Mouse (Mus musculus) inflammation-experienced regulatory T-cells, adult 6 months (primary cell): Measurements from ENCODE around the gene B830017H08Rik. TPM values are rescaled to one million over a fixed set of nuclear protein-coding genes. Genes with fewer than 3 reads are reported as not detected.

Experiments
- ATAC-seq: one replicate; pipeline ENCODE4 v1.8.0; 2017
- polyA plus RNA-seq, 3 experiments: library from polyadenylated mRNA; unstranded; fragments of 100-300 nt; shearing (Covaris generic); gene quantifications; one replicate each; pipeline ENCODE4 v1.2.1; 2017

B830017H08Rik gene
- not detected for polyA plus RNA-seq

GRCm38 (mm10) chr16:17832821-17833220, at the start of gene B830017H08Rik:
B830017H08Rik (plus strand) TSS chr16:17833121.
- ATAC-seq: no peak

DNA sequence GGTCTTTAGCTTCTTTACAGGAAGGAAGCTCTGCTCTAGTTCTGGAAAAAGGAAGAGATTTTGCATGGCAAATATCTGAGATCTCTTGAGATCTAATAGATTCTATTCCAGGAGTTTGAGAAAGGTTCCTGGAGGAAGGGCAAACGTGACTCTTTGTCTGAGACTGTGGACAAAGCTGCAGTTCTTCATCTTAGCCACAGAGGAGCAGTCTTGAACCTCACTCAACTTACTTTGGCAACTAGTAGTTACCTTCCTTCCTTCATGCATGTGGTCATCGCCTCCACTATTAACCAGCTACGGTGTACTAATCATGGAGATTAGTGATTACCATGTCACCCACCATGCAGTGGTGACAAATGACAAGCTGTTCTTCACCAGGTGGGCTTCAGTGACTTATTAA, 47.6 kb upstream of the B830017H08Rik start:
- no peak for ATAC-seq

- ATAC-seq: no peak
Measured at GRCm38 (mm10) chr16:17792728-17793127, 40.2 kb upstream of the B830017H08Rik start.

GRCm38 (mm10) chr16:17794047-17794446, 38.9 kb upstream of the B830017H08Rik start:
- no peak for ATAC-seq

DNA sequence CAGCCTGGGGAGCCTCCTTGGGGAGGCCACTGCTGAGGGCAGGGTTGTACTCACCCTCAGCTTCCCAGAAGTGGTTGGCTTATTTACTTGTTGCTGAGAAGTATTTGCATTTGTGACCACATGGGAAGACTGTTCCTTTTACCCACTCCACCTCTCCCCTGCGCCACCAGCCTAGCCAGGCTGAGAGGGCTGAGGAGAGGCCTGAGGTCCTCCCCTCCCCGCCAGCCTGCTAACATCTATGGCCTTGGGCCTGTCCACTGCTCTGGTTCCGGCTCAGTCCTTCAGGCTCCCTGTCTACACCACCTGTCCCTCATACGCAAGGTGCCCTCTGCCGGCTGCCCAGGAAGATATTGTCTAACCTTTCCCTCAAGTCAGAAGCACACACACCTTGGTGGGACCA, 37.3 kb upstream of the B830017H08Rik start:
- ATAC-seq: no peak

- no peak for ATAC-seq
Measured at GRCm38 (mm10) chr16:17796519-17796918, 36.4 kb upstream of the B830017H08Rik start.

DNA sequence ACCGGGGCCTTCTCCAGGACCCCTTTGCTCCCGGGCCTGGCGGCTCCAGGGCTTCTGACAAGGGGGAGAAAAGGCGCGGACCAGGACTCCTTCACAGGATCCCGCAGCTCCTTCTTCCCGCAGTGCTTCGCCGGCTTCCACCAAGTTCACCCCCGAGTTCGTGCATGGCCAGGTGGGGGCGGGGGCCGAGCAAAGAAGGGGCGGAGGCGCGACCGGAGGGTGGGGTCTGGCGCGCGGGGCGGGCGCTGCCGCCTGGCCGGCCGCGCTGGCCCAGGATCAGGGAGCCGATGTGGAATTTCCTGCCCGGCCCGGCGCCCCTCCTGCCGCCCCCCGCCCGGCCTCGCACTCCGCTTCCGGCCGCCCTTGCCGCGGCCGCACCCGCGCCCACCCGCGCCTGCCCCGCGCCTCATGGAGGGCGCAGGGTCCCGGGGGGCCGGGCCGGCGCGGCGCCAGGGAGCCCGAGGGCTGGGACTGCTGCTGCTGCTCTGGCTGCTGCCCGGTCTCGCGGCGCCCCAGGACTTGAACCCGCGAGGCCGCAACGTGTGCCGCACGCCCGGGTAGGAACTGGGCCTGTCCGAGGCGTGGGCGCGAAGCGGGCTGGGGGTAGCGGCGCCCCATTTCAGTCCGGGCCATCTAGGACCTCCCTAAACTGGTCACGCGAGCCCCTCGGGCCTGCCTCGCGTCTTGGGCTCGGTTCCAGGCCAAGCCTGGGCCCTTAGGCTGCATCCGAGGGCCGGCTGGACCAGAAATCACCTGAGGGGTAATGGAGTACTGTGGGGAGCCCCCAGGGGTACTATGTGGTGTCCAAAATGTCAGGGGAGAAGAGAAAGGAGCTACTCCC, 35.7 kb upstream of the B830017H08Rik start, which contains the start of gene Scarf2:
Gene Scarf2, plus strand, starts transcription at position 312 of the 841 bp plus-strand sequence.
- ATAC-seq: no peak

- ATAC-seq: no peak
Measured at GRCm38 (mm10) chr16:17797812-17798311, 35.1 kb upstream of the B830017H08Rik start.

GRCm38 (mm10) chr16:17798321-17799180, 34.4 kb upstream of the B830017H08Rik start:
- no peak for ATAC-seq

GRCm38 (mm10) chr16:17799584-17799983, 33.3 kb upstream of the B830017H08Rik start:
- ATAC-seq: no peak

GRCm38 (mm10) chr16:17801777-17802455, 31.0 kb upstream of the B830017H08Rik start:
- ATAC-seq: no peak

GRCm38 (mm10) chr16:17802456-17802838, 30.5 kb upstream of the B830017H08Rik start:
- ATAC-seq: no peak

GRCm38 (mm10) chr16:17802839-17803674, 29.9 kb upstream of the B830017H08Rik start:
- ATAC-seq: no peak

- no peak for ATAC-seq
Measured at GRCm38 (mm10) chr16:17803675-17804448, 29.1 kb upstream of the B830017H08Rik start.

- ATAC-seq: no peak
Measured at GRCm38 (mm10) chr16:17804449-17804912, 28.4 kb upstream of the B830017H08Rik start.

DNA sequence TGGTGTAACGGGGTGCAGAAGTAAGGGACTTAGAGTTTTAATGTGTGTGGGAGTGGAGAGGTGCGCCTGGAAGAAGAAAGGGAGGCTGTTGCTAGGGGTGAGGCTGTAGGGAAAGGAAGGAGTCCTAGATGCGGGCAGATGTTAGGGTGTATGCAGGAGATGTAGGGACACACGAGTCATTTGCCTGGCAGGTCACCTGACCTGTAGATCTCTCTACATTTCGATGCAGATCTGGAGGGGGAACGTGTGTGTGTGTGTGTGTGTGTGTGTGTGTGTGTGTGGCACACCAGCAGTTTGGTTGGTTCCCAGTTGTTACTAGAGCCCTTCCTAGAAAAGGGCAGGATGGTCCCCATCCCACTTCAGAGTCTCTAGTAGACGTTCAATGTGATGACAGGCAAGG, 27.9 kb upstream of the B830017H08Rik start:
- ATAC-seq: no peak

GRCm38 (mm10) chr16:17806581-17807191, 26.2 kb upstream of the B830017H08Rik start:
- ATAC-seq: peak; percentile 4

DNA sequence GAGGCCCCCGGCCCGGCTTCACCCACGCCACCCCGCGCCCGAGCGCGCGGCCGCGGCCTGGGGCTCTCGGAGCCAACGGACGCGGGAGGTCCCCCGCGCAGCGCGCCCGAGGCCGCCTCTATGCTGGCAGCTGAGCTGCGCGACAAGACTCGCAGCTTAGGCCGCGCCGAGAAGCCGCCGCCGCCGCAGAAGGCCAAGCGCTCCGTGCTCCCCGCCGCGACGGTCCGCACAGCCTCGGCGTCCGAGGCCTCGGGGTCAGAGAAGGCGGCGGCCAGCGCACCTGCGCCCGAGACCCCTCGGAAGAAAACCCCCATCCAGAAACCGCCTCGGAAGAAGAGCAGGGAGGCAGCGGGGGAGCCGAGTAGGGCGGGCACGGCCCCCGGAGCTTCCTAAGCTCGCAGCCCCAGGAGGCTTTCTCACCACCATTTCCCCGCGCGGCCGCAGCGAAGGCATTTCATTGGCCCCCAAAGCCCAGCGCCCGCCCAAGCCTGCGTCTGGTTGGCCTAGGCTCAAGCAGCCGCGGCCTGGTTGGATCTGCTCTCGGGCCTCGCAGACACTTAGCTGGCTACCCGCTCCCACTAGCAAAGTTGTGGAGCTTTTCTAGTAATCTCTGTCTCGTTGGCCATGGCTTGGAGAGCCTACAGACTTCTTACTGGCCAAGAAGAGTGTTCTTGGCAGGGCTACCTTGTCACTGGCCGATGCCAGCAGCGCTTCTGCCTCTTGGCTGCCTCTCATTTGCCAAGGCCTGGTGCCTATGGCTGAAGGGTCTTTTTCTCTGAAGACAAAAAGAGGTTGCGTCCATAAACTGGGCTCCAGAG, 25.5 kb upstream of the B830017H08Rik start:
- ATAC-seq: peak; percentile 91

GRCm38 (mm10) chr16:17809125-17809524, 23.8 kb upstream of the B830017H08Rik start:
- ATAC-seq: no peak
